Mouse (Mus musculus): ENCODE results near the gene Poldip2.

GRCm38 (mm10) chr11:78483639-78484038 lies 28.4 kb upstream of the Poldip2 start:
- no peak for TF ChIP-seq POLR2A (IDR thresholded peaks at IDR 0.05; ENCODE audit: borderline replicate concordance, extremely low read depth, low read depth, low read length)
- no peak for TF ChIP-seq CTCF (IDR thresholded peaks at IDR 0.05; ENCODE audit: insufficient read depth, low read length)
